Mouse (Mus musculus): Measurements from ENCODE around the gene Btbd8. TPM values are rescaled to one million over a fixed set of nuclear protein-coding genes. Genes with fewer than 3 reads are reported as not detected.

The Btbd8 gene
- polyA plus RNA-seq, 1 experiment: 2.5 TPM

DNA sequence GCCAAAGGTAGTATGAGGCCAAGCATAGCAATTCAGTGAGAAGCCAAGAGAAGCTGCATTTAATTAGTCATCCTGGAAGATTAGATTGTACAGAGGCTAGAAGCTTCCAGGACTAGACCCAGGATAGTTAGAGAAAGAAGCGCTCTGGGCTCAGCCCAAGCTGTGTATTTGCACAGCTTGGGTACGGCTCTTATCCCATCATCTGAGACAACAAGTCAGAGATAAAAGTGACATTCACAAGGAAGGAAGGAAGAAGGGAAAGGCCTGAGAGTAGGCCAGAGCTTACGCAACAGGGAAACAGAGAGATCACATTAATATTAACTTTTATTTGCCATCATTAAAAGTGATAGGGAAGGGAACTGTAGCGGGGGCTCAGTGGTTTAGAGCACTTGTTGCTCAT, 10.2 kb downstream of the Btbd8 start:
- Histone ChIP-seq H3K4me3 (ENCODE audit: insufficient read depth, low read length) (no peak overlapping the region), H3K4me1 (ENCODE audit: control insufficient read depth, insufficient read depth, low read length) (peaks cover 28% of the 10 kb centered on the region), H3K27ac (ENCODE audit: insufficient read depth, low read depth, low read length) (no peak overlapping the region)
- no peak for TF ChIP-seq CTCF (IDR thresholded peaks at IDR 0.05; ENCODE audit: low read depth, low read length)
- no peak for TF ChIP-seq POLR2A (IDR thresholded peaks at IDR 0.05; ENCODE audit: borderline replicate concordance, low read depth, low read length)

DNA sequence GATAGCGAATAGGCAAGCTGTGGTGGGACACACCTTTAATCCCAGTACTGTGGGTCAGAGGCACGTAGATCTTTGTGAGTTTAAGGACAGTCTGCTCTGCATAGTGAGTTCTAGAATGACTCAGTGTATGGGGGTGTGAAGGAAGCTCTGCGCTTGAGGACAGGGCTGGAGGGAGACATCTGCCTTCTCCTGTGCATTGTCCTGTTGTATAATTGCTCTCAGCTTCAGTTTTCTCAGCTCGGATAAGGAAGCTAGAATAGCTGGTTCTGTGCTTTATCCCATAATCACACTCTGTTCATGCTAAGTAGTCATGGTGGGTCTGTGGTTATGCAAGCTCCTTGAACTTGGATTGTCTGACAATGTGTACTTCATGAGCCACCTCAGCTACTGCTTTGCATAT, 11.0 kb downstream of the Btbd8 start:
- Histone ChIP-seq H3K4me3 (ENCODE audit: insufficient read depth, low read length) (no peak overlapping the region), H3K27ac (ENCODE audit: insufficient read depth, low read depth, low read length) (no peak overlapping the region), H3K4me1 (ENCODE audit: control insufficient read depth, insufficient read depth, low read length) (peaks cover 26% of the 10 kb centered on the region)
- TF ChIP-seq CTCF (IDR thresholded peaks at IDR 0.05; ENCODE audit: low read depth, low read length) (no peak), POLR2A (IDR thresholded peaks at IDR 0.05; ENCODE audit: borderline replicate concordance, low read depth, low read length) (no peak)

DNA sequence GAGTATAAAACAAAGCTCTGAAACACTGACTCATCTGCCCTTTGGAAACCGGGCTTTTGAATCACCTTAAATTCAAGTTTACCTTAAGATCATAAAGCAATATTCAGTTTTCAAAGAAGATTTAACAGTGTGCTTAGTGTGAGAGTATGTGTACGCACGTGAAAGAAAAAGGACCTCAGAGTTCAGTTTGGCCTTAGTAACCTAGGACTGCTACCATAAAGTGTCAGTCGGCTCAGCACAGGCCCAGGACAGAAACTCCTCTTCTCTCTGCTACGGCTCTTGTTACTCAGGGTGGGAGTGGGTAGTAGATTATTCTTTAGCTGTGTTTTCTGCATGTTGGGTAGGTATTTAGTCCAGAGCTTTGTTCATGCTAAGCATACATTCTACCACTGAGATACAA, 11.8 kb downstream of the Btbd8 start:
- no peak overlapping the region for H3K4me3 ChIP-seq (ENCODE audit: insufficient read depth, low read length)
- no peak overlapping the region for H3K27ac ChIP-seq (ENCODE audit: insufficient read depth, low read depth, low read length)
- TF ChIP-seq CTCF (IDR thresholded peaks at IDR 0.05; ENCODE audit: low read depth, low read length) (no peak), POLR2A (IDR thresholded peaks at IDR 0.05; ENCODE audit: borderline replicate concordance, low read depth, low read length) (no peak)
- peaks cover 26% of the 10 kb centered on the region for H3K4me1 ChIP-seq (ENCODE audit: control insufficient read depth, insufficient read depth, low read length)

DNA sequence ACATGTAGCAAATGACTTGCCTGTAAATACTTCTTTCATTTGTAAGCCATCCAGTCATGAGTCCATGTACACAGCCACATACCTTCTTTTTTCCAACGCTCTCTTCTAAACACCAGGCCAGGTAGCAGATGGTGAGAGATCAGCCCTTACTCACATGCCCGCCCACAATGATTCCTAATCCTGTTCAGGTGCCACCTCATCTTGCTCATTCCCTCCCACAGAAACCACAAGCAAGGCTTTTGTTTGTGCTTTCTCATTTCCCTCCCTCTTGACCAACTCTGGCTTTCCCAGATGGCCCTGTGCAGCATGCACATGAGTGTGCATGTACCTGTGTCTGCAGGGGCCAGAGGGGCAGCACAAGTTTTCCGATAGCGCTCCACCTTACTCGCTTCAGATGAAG, 12.5 kb downstream of the Btbd8 start:
- Histone ChIP-seq H3K27ac (ENCODE audit: insufficient read depth, low read depth, low read length) (no peak overlapping the region), H3K4me1 (ENCODE audit: control insufficient read depth, insufficient read depth, low read length) (peaks cover 29% of the 10 kb centered on the region), H3K4me3 (ENCODE audit: insufficient read depth, low read length) (no peak overlapping the region)
- TF ChIP-seq CTCF (IDR thresholded peaks at IDR 0.05; ENCODE audit: low read depth, low read length): no peak
- TF ChIP-seq POLR2A (IDR thresholded peaks at IDR 0.05; ENCODE audit: borderline replicate concordance, low read depth, low read length): no peak

GRCm38 (mm10) chr5:107462147-107463076, 24.6 kb downstream of the Btbd8 start:
- Histone ChIP-seq H3K27ac (ENCODE audit: insufficient read depth, low read depth, low read length) (no peak overlapping the region), H3K4me1 (ENCODE audit: control insufficient read depth, insufficient read depth, low read length) (peaks cover 10% of the 10 kb centered on the region), H3K4me3 (ENCODE audit: insufficient read depth, low read length) (no peak overlapping the region)
- TF ChIP-seq CTCF (IDR thresholded peaks at IDR 0.05; ENCODE audit: low read depth, low read length) (no peak), POLR2A (IDR thresholded peaks at IDR 0.05; ENCODE audit: borderline replicate concordance, low read depth, low read length) (no peak)

GRCm38 (mm10) chr5:107466501-107466900, 28.7 kb downstream of the Btbd8 start:
- H3K4me3 ChIP-seq (ENCODE audit: insufficient read depth, low read length): no peak overlapping the region
- H3K27ac ChIP-seq (ENCODE audit: insufficient read depth, low read depth, low read length): no peak overlapping the region
- peaks cover 4% of the 10 kb centered on the region for H3K4me1 ChIP-seq (ENCODE audit: control insufficient read depth, insufficient read depth, low read length)
- no peak for TF ChIP-seq CTCF (IDR thresholded peaks at IDR 0.05; ENCODE audit: low read depth, low read length)
- TF ChIP-seq POLR2A (IDR thresholded peaks at IDR 0.05; ENCODE audit: borderline replicate concordance, low read depth, low read length): no peak

GRCm38 (mm10) chr5:107467098-107467497, 29.3 kb downstream of the Btbd8 start:
- TF ChIP-seq POLR2A (IDR thresholded peaks at IDR 0.05; ENCODE audit: borderline replicate concordance, low read depth, low read length) (no peak), CTCF (IDR thresholded peaks at IDR 0.05; ENCODE audit: low read depth, low read length) (no peak)
- Histone ChIP-seq H3K27ac (ENCODE audit: insufficient read depth, low read depth, low read length) (no peak overlapping the region), H3K4me3 (ENCODE audit: insufficient read depth, low read length) (no peak overlapping the region), H3K4me1 (ENCODE audit: control insufficient read depth, insufficient read depth, low read length) (peaks cover 4% of the 10 kb centered on the region)

DNA sequence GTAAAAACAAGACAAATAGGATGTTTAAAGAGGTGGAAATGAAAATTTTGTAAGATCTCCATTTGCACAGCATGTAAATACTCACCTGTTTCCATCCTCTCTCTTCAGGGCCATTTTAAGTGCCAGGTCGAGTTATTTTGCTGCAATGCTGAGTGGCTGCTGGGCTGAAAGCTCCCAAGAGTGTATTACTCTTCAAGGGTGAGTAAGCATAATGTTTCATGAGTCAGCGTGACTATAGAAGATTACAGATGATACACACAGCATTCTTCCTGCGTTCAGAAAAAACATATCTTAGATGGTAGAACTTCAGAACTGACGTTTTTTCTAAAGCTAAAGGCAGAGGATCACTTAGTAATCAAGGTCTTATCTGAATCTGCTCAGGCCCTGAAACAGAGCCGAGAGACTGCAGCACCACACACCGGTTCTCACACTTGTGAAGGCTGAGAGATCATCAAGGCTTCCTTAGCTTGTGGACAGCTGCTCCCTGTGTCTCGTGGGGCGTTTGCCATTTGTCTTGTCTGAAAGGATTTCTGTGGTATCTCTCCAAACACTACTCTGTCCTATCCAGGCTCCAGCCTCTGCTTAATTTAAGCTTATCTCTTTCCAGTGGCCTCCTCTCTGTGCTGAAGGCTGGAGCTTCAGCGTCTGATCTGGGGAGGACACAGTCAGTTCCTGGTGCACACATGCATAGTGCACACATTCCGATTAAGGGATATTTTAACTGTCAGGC, 33.0 kb downstream of the Btbd8 start:
- Histone ChIP-seq H3K4me3 (ENCODE audit: insufficient read depth, low read length) (no peak overlapping the region), H3K4me1 (ENCODE audit: control insufficient read depth, insufficient read depth, low read length) (peaks cover 4% of the 10 kb centered on the region), H3K27ac (ENCODE audit: insufficient read depth, low read depth, low read length) (no peak overlapping the region)
- TF ChIP-seq POLR2A (IDR thresholded peaks at IDR 0.05; ENCODE audit: borderline replicate concordance, low read depth, low read length) (no peak), CTCF (IDR thresholded peaks at IDR 0.05; ENCODE audit: low read depth, low read length) (no peak)

GRCm38 (mm10) chr5:107480194-107480593, 42.4 kb downstream of the Btbd8 start:
- 0 out of 2 replicates have a peak, but pooled peaks cover 4% of the 10 kb centered on the region for H3K4me1 ChIP-seq (ENCODE audit: control insufficient read depth, insufficient read depth, low read length)
- no peak overlapping the region for H3K27ac ChIP-seq (ENCODE audit: insufficient read depth, low read depth, low read length)
- no peak overlapping the region for H3K4me3 ChIP-seq (ENCODE audit: insufficient read depth, low read length)
- TF ChIP-seq POLR2A (IDR thresholded peaks at IDR 0.05; ENCODE audit: borderline replicate concordance, low read depth, low read length): no peak
- no peak for TF ChIP-seq CTCF (IDR thresholded peaks at IDR 0.05; ENCODE audit: low read depth, low read length)

GRCm38 (mm10) chr5:107488996-107489395, 51.2 kb downstream of the Btbd8 start:
- Histone ChIP-seq H3K4me1 (ENCODE audit: control insufficient read depth, insufficient read depth, low read length) (peaks cover 4% of the 10 kb centered on the region; the same call in 1 of the 2 replicates), H3K27ac (ENCODE audit: insufficient read depth, low read depth, low read length) (no peak overlapping the region), H3K4me3 (ENCODE audit: insufficient read depth, low read length) (no peak overlapping the region)
- TF ChIP-seq CTCF (IDR thresholded peaks at IDR 0.05; ENCODE audit: low read depth, low read length) (no peak), POLR2A (IDR thresholded peaks at IDR 0.05; ENCODE audit: borderline replicate concordance, low read depth, low read length) (no peak)
